In the genomic region with DNA sequence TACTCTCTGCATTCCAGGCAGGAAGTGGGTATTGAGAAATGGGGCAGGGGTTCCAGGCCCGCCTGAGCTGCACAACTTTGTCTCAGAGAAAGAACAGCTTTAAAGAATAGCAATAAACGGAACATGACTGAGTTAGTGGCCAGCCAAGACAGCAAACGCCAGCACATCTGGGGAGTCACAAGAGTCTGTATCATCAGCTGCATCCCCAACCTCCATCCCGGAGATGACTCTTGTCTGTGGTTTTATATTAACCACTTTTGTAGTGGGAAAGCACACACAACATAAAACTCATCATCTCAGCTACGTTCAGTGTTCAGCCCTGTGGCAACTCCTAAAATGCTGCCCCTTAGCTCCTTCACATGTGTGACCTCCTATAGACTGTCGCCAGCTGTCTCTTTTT, we compare ENCODE assay signal across 27 mouse cellular contexts. TPM values are rescaled to one million over a fixed set of nuclear protein-coding genes. Genes with fewer than 3 reads are reported as not detected.
DNase-seq lines count a peak whose midpoint lies in the region; ATAC-seq and TF ChIP-seq lines count a peak whose summit lies in the region.
"Had no signal": no experiment of that assay in that cellular context is flagged by ENCODE, and none has a peak within 500 bp of the region (broad histone marks: within the 10 kb centered on the region; RNA-seq: fewer than 3 reads in every experiment).

No protein-coding gene starts in this region.

- no peak for DNase-seq in limb, embryonic 10.5 days (ENCODE audit: low spot score)
- DNase-seq in 416B (ENCODE audit: low read depth) = peak; percentile 32
- no peak for DNase-seq in cerebellum, adult 11-12 months
- no peak for DNase-seq in kidney, postnatal 4 days
- no peak for DNase-seq in right cerebral cortex, adult 2 months (ENCODE audit: low spot score in 2 of 2)
- DNase-seq: adrenal gland, adult 2 months; adrenal gland, postnatal 14 days; cerebellum, adult 2 months; cerebellum, adult 9-11 months; cerebellum, postnatal 25 days; gastrocnemius, postnatal 25 days; heart, adult 18-20 months; heart, postnatal 10 days; heart, postnatal 36 days had no signal

- H3K27me3 ChIP-seq in limb, embryonic 13.5 days = no peaks in the 10 kb centered on the region
- H3K27me3 ChIP-seq in limb, embryonic 10.5 days (ENCODE audit: low read depth, poor library complexity, severe bottlenecking) = no peaks in the 10 kb centered on the region
- H3K27me3 ChIP-seq: embryonic facial prominence, embryonic 13.5 days; forebrain, embryonic 15.5 days; heart, embryonic 15.5 days had no signal

- TF ChIP-seq POLR2A in bone marrow macrophage, adult 2 months (IDR thresholded peaks at IDR 0.05; ENCODE audit: borderline replicate concordance, low read depth, low read length) = no peak

- 82% methylated on average over 6 of the region's 6 CpGs for WGBS in limb, embryonic 13.5 days
- WGBS in limb, embryonic 10.5 days = 82% methylated on average over 6 of the region's 6 CpGs

- no peak overlapping the region for H3K4me3 ChIP-seq in limb, embryonic 13.5 days
- H3K4me3 ChIP-seq in limb, embryonic 10.5 days = no peak overlapping the region
- H3K4me3 ChIP-seq in bone marrow macrophage, adult 2 months (ENCODE audit: insufficient read depth, low read length) = no peak overlapping the region
- H3K4me3 ChIP-seq: embryonic facial prominence, embryonic 10.5 days; embryonic facial prominence, embryonic 13.5 days; erythroblast, embryonic 14.5 days; forebrain, embryonic 12.5 days; forebrain, embryonic 15.5 days; heart, embryonic 12.5 days; heart, embryonic 15.5 days; hindbrain, embryonic 10.5 days; hindbrain, embryonic 13.5 days had no signal

- no peaks in the 10 kb centered on the region for H3K4me1 ChIP-seq in limb, embryonic 13.5 days
- 0 out of 2 replicates have a peak, but pooled peaks cover 4% of the 10 kb centered on the region for H3K4me1 ChIP-seq in limb, embryonic 10.5 days
- peaks cover 29% of the 10 kb centered on the region for H3K4me1 ChIP-seq in bone marrow macrophage, adult 2 months (ENCODE audit: control insufficient read depth, insufficient read depth, low read length)
- H3K4me1 ChIP-seq: embryonic facial prominence, embryonic 10.5 days; embryonic facial prominence, embryonic 13.5 days; forebrain, embryonic 12.5 days; forebrain, embryonic 15.5 days; heart, embryonic 12.5 days; heart, embryonic 15.5 days; hindbrain, embryonic 10.5 days; hindbrain, embryonic 13.5 days had no signal

- H3K36me3 ChIP-seq in limb, embryonic 13.5 days = no peaks in the 10 kb centered on the region
- no peaks in the 10 kb centered on the region for H3K36me3 ChIP-seq in limb, embryonic 10.5 days
- H3K36me3 ChIP-seq: embryonic facial prominence, embryonic 10.5 days; embryonic facial prominence, embryonic 13.5 days; forebrain, embryonic 12.5 days; forebrain, embryonic 15.5 days; G1E; heart, embryonic 12.5 days; heart, embryonic 15.5 days; hindbrain, embryonic 10.5 days; hindbrain, embryonic 13.5 days had no signal

- no peaks in the 10 kb centered on the region for H3K9me3 ChIP-seq in limb, embryonic 13.5 days
- H3K9me3 ChIP-seq in limb, embryonic 10.5 days (replicated peaks) = no peaks in the 10 kb centered on the region
- H3K9me3 ChIP-seq: embryonic facial prominence, embryonic 10.5 days; embryonic facial prominence, embryonic 13.5 days; forebrain, embryonic 12.5 days; forebrain, embryonic 15.5 days; G1E; heart, embryonic 12.5 days; heart, embryonic 15.5 days; hindbrain, embryonic 10.5 days; hindbrain, embryonic 13.5 days had no signal

- H3K9ac ChIP-seq in limb, embryonic 13.5 days = peak overlapping the region; percentile 43
- H3K9ac ChIP-seq: embryonic facial prominence, embryonic 13.5 days; forebrain, embryonic 12.5 days; forebrain, embryonic 15.5 days; heart, embryonic 12.5 days; heart, embryonic 15.5 days; hindbrain, embryonic 13.5 days had no signal

- ATAC-seq in limb, embryonic 13.5 days (ENCODE audit: low FRiP score, low read depth) = no peak
- ATAC-seq: forebrain, embryonic 15.5 days; hindbrain, embryonic 16.5 days had no signal

- no peak overlapping the region for H3K27ac ChIP-seq in limb, embryonic 13.5 days
- H3K27ac ChIP-seq in limb, embryonic 10.5 days = no peak overlapping the region
- H3K27ac ChIP-seq in bone marrow macrophage, adult 2 months (ENCODE audit: insufficient read depth, low read depth, low read length) = peak overlapping the region; percentile 86
- H3K27ac ChIP-seq: embryonic facial prominence, embryonic 10.5 days; embryonic facial prominence, embryonic 13.5 days; forebrain, embryonic 12.5 days; forebrain, embryonic 15.5 days; heart, embryonic 15.5 days; hindbrain, embryonic 10.5 days; hindbrain, embryonic 13.5 days had no signal

- no peak overlapping the region for H3K4me2 ChIP-seq in limb, embryonic 13.5 days (replicated peaks)
- H3K4me2 ChIP-seq: embryonic facial prominence, embryonic 13.5 days; forebrain, embryonic 12.5 days; forebrain, embryonic 15.5 days; heart, embryonic 12.5 days; heart, embryonic 15.5 days; hindbrain, embryonic 13.5 days had no signal

- no peak for TF ChIP-seq CTCF in bone marrow macrophage, adult 2 months (IDR thresholded peaks at IDR 0.05; ENCODE audit: low read depth, low read length)

RNA-seq across cellular contexts. Expression of gene Fbxo47, which starts 17.9 kb away (rescaled TPM):
- 0.37 and 0.63 TPM in 2 replicates for polyA plus RNA-seq in limb, embryonic 13.5 days (2015; fragmentation: Nextera tagmentation; extraction: Ambion mirVana)
- polyA plus RNA-seq in limb, embryonic 10.5 days (2016; fragmentation: Nextera tagmentation; extraction: Ambion mirVana) = 0.50 and 0.60 TPM in 2 replicates
- polyA plus RNA-seq in bone marrow macrophage, adult 2 months (2012; ENCODE audit: insufficient read depth, insufficient read length, missing spikeins) = 0.67 and 1.5 TPM in 2 replicates
- polyA plus RNA-seq: adrenal gland, adult 2 months; erythroblast, embryonic 14.5 days; G1E had no signal
